Mouse (Mus musculus) fibroblast of lung, adult 2 months (primary cell): ENCODE data around the gene Usp21.

Experiments
- DNase-seq: peaks from one replicate; pipeline ENCODE4 v3.0.0-alpha.2; 2011; ENCODE audit warnings: low read depth

Gene Usp21

GRCm38 (mm10) chr1:171284491-171284890 lies 3.3 kb downstream of the Usp21 start:
- no peak for DNase-seq

DNA sequence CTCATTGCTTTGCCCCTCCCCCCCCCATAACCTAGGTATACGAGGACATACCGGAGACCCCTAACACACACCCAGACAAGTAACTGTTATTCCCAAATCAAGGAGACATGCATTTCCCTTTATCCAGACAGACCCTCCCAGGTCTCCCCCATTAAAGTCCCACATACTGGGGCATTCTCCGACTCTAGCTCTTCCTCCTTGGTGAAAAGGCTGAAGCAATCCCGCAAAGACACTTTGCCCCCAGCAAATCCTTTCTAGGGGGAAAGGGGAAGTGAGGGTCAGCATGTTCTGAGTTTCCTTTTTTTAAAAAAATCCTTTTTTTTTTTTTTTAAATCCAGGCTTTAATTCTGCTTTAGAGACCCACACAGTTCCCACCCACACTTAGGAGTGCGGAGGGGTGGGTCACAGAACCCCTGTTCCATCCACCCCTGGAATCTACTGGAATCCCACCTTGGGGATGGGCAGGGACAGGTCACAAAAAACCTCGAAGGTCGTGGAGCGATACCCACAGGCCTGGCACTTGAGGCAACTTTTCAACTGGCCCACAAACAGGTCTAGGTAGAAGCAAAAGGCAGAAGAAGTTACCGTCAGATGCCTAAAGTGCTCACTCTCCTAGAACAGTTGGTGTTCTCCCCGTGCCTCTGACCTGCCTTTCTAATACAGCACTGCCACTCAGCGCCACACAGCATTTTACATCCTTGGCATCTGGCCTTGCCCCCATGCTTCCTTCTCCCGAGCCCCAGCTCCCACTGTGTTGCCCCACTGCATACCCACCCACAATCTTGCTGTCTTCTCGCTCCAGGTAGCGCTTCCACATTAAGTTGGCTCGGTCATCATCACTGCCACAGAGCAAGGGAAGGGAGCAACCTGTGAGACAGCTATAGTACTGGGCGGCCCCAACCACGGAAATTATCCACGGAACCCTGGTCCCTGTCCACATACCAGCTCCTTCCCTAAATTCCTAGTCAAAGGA lies 4.3 kb downstream of the Usp21 start:
- no peak for DNase-seq

DNA sequence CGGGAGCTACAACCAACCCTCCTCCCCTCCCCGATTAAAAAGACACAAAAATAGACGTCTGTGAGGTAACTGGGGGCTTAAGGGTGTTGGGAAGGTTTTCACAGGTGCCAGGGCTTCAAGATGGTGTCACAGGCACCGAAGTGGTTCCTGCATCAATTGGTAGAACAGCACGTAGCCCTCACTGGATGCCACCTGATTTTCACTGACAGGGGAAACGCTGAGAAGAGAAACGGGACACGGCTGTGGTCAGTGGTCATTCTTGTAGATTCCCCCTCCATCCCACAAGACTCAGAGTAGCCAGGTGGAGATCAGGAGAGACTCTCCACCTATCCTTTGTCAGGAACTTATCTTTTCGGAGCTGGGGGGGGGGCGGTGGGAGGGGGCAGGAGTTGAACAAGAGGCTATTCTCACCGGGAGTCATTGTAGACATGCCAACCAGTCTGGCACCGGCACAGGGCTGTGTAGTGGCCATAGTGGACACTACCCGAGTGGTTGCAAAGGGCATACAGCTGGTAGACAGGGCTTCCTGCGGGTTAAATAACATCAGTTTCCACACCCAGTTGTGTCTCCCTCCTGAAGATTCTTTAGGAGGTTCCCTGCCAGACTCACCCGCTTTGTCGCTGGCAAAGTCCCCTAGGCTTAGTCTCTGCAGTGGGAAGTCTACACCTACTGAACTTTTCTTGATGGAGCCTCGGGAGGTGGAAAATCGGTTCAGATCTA lies 5.5 kb downstream of the Usp21 start:
- DNase-seq, result no peak

DNA sequence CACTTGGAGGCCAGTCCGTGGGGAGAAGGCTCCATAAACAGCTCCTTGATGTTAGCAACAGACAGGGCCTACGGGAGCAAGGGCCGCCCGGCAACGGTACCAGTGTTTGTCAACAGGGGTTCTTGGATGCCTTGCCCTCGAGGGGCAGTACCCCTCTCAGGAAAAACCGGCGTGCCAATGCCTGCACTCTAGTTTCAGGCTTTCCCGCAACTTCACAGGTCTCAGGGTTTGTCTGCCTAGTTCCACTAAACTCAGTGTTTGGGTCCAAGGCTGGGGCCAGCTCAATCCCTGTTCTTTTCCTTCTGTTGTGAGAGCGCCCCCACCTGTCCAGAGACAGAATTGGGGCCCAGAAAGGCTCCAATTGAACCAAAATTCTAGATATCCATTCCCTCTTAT lies 6.3 kb downstream of the Usp21 start:
- no peak for DNase-seq

DNA sequence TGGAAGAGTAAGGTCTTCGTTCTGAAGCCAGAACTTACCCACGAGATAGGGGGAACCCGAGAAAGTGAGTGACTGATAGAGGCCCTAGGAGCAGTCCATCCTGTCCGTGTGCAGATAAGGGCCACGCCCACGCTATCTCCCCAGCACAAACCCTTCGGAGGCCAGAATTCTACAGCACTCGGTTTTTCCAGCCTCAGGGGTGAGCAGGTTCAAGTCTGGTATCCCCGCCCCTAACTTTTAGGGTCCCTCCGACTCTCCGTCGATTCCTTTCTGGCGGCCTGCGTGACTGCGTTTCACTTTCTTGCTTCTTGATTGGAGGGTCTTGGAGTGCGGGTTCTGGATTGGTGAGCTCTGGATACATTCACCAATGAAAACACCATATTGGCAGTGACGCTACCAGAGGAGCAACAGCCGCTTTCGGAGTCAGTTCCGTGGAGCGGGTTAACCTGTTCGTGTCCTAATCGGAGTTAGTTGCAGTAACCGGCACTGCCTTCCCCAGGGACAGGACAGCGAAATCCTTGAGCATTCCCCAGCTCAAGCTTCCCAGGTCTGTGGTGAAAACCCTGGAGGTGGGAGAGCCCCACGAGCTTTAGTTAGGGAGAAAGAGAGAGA lies 6.8 kb downstream of the Usp21 start, which contains the start of gene Ppox:
Ppox (minus strand) TSS at position 271 of the 612 bp plus-strand sequence.
- DNase-seq, result peak; percentile 95

GRCm38 (mm10) chr1:171280250-171280915 lies 7.4 kb downstream of the Usp21 start:
- no peak for DNase-seq

DNA sequence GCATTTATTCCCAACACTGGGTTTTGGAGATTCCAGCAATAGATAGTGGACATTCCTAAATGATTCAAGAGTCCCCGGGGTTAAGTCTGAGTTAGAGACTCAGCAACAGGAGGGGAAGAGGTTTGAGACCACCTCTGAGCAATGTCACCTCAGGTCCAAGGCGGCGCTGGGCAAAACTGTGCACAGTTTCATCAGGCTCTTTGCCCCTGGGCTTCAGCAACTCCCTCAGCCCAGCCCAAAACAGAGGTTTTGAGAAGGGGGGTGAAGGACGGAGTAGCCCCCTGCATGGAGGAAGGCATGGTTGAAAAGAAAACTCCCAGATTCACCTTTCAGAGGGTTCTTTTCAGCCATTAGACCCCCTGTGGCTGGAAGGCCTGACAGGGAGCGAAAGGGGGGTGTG lies 8.1 kb downstream of the Usp21 start:
- DNase-seq, result no peak

- DNase-seq, result no peak
These were observed 8.6 kb downstream of the Usp21 start for GRCm38 (mm10) chr1:171279012-171279705.

DNA sequence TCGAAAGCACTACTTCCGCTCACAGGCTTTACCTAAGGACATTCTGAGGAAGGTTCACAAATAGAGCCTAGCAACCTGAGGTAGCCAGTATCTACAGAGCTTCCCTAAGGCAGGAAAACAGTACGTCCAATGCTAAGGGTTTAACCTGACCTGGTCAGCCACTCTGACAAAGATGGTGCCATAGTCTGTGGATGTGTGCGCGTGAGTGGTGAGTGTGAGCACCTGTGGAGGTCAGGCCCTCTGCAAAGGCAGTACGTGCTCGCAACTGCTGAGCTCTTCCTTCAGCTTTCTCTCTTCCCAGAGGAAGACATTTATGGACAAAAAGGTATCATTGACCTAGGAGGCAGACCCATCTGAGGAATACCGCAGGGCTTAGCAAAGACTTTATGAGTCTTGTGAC lies 9.4 kb downstream of the Usp21 start:
- no peak for DNase-seq

DNA sequence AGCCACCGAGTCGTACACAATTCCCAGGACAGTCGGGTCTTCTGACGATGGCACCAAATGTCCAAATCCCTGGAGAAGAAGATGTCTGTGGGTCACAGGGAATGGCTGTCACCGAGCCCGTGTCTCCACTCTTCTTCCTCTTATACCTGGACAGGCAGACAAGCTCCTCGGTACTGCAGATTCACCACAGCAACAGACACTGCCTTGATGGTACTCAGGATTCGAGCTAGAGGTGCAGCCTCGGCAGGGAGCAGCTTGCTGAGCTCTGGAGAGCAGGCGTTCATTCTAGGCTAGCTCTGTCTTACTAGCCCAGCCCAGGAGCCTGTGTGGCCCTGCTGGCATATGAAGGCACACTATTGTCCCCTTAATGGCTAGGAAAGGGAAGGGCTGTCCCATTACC lies 10.1 kb downstream of the Usp21 start:
- no peak for DNase-seq

DNA sequence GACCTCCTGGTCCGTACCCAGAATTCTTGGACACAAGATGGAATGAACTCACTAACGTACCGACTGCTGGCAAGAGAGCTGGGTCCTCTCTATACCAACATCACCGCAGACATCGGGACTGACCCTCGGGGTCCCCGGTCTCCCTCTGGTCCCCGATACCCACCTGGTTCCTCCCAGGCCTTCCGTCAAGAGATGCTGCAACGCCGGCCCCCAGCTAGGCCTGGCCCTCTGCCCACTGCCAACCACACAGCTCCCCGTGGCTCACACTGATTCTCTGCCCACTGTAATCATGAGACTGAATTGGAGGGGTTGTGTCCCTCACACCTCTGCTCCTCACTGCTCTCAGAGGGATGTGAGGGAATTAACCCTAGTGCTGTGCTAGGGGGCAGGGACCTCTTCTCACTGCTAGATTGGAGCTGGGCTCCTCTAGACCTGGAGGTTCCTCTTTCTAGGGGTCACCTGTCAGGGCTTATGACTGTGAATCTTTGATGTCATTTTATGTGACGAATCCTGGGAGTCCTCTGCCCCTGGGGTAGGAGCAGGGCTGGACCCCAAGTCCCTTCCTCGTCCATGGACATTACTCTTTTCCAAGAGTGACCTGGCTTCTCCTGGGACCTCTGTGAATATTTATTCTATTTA lies 11.6 kb downstream of the Usp21 start:
- DNase-seq, result no peak

- no peak for DNase-seq
These were observed 12.6 kb downstream of the Usp21 start for GRCm38 (mm10) chr1:171275144-171275734.

DNA sequence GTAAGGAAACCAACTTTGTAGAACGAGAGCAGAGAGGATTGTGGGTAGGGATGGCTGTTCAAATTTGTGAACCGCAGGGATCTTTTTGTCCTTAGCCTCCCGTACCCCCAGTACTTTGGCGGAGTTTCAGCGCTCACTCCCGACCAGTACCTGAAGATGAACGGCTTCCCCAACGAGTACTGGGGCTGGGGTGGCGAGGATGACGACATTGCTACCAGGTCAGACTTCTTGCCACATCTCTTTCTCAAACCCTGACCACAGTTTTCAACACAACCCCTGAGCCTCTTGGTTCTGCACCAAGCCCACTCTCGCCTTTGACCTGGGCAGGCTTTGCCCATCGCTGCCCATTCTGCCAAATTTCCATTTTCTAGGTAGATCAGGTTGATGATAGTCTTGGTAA lies 13.6 kb downstream of the Usp21 start:
- DNase-seq, result no peak

DNA sequence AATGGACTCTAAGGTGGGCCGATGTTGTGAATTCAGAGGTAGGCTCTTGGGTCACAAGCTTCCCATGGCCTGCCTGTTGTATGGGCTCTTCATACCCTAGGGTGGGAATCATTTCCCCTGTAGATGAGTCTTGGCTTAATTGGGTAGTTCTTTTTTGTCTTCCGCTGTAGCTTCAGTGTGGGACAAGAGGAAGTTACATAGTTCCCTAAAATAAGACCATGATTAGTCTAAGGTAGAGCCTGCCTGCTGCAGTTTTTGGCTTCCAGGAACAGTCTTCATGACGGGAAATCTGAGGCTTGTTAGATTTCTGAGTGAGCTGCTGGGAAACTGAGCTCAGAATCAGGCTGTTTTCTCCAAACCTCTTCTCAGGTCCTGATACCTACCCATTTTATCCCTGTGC lies 15.7 kb downstream of the Usp21 start:
- DNase-seq, result no peak

DNA sequence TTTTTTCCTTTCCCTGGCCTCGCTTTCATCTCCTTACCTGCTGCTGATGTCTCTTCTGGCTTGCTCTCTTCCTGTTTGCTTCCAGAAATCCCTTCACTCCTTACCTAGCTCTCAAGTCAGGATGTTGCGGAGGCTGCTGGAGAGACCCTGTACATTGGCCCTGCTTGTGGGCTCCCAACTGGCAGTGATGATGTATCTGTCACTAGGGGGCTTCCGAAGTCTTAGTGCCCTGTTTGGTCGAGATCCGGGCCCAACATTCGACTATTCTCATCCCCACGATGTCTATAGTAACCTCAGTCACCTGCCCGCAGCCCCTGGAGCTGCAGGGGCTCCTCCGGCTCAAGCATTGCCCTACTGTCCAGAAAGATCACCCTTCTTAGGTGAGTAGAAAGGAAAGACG lies 16.2 kb downstream of the Usp21 start:
- DNase-seq, result no peak

GRCm38 (mm10) chr1:171271196-171271595 lies 16.6 kb downstream of the Usp21 start:
- no peak for DNase-seq

DNA sequence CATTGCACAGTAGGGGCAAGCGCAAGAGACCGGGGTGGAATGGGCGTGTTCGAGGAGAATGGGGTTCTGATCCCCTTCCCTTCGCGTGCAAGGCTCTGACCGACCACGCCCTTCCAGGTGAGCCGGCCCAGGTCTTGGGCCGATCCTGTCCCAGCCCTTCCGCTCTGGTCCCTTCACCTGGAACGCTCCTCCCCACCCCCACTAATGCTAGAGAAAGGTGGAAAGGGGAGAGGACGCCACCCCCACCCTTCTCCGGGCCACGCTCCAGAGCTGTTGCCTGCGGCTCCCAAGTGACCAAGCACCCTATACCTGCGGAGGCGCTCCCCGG lies 17.3 kb downstream of the Usp21 start:
- no peak for DNase-seq

DNA sequence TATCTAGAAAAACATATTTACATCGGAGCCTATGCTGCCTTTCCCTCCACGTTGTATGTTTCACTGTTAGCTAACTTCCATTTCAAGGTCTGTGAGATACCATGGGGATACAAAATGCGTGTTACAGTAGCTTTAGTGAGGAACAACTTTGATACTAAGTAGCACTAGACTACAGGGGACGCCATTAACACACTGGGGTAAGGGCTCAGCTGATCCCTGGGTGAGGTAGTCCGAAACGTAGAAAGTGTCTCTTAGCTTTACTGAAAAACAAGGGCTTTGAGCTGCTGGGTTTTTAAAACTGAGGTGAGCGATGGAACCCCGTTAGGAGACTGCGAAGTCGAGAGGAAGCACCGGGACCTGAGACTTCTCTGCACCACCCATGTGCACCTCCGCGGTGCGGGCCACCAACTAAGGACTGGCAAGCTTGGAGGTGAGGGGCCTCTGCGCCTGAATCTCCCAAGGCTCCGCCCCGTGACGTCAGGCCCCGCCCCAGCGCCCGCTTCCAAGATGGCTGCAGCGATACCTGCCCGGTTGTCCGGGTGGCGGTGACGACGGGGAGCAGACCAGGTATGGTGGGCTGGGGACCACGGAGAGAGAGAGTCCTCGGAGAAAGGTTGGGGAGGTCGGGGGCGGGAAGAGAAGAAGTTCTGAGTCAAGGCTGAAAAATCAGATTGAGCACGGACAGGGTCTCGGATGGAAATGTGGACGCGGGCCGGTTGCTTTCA lies 17.8 kb downstream of the Usp21 start, which contains the start of gene B4galt3:
B4galt3 (plus strand) TSS at position 481 of the 725 bp plus-strand sequence.
- DNase-seq, result no peak

DNA sequence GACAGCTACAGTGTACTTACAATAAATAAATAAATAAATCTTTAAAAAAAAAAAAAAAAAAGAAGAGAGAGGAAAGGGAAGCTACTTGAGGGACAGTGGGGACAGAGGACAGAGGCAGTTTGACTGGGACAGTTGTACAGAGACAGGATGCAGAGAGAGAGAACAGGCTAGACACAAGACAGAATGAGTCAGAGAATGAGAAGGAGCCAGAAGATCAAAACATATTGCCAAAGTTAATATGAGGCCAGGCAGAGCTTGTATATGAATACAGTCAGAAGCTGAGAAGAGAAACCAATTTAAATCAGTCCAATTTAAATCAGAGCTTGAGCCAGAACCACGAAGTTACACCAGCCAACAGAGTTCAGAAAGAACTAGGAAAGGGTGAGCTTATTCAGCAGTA lies 19.4 kb downstream of the Usp21 start:
- DNase-seq, result no peak
